Mouse (Mus musculus) midbrain, embryonic 16.5 days (tissue): Measurements from ENCODE around the gene Ogfr. TPM values are rescaled to one million over a fixed set of nuclear protein-coding genes. Genes with fewer than 3 reads are reported as not detected.

Experiments
- ATAC-seq: fragments of 200-750 bp; cut with Nextera tagmentation; 2 replicates; pipeline ENCODE4 v1.8.0; 2017; ENCODE audit warnings: moderate TSS enrichment
- H3K27ac ChIP-seq: fragments of 300-500 bp; sonication (generic); 2 replicates; pipeline ENCODE4 v1.5.1; 2014; ENCODE audit warnings: mild to moderate bottlenecking, low read length, mixed read lengths
- H3K27me3 ChIP-seq: fragments of 300-500 bp; sonication (generic); 2 replicates; pipeline ENCODE4 v1.6.1; 2014; ENCODE audit warnings: low read depth, low read length, mixed read lengths; ENCODE audit not compliant: control insufficient read depth, insufficient read depth
- H3K36me3 ChIP-seq: fragments of 300-500 bp; sonication (generic); 2 replicates; pipeline ENCODE4 v1.6.1; 2014; ENCODE audit warnings: mild to moderate bottlenecking, low read length, moderate library complexity, mixed read lengths; ENCODE audit not compliant: control insufficient read depth, insufficient read depth
- H3K4me1 ChIP-seq: fragments of 300-500 bp; sonication (generic); 2 replicates; pipeline ENCODE4 v1.6.1; 2014; ENCODE audit warnings: mild to moderate bottlenecking, low read length, mixed read lengths; ENCODE audit not compliant: control insufficient read depth, insufficient read depth
- H3K4me2 ChIP-seq: fragments of 300-500 bp; sonication (generic); 2 replicates; pipeline ENCODE4 v1.6.1; 2014; ENCODE audit warnings: mild to moderate bottlenecking, low read length, mixed read lengths
- H3K4me3 ChIP-seq: fragments of 300-500 bp; sonication (generic); 2 replicates; pipeline ENCODE4 v1.5.1; 2014; ENCODE audit warnings: low read depth, mild to moderate bottlenecking, low read length, moderate library complexity, mixed read lengths
- H3K9ac ChIP-seq: fragments of 300-500 bp; sonication (generic); 2 replicates; pipeline ENCODE4 v1.6.1; 2014; ENCODE audit warnings: low read depth, low read length, mixed read lengths
- H3K9me3 ChIP-seq: fragments of 300-500 bp; sonication (generic); replicated peaks from 2 replicates; pipeline ENCODE4 v1.6.1; 2014; ENCODE audit warnings: mild to moderate bottlenecking, low read length, mixed read lengths; ENCODE audit not compliant: control insufficient read depth, poor library complexity, severe bottlenecking
- whole genome bisulfite sequencing: fragments of 180-500 bp; shearing (Covaris S2); extraction: QIAGEN DNeasy Blood & Tissue Kit; methylation state at CpG from one replicate; pipeline ENCODE4 v1.1.7; 2014; 5-methylcytosine and 5-hydroxymethylcytosine counted together
- polyA plus RNA-seq: library from polyadenylated mRNA; unstranded; fragments of >200 nt; fragmentation: Nextera tagmentation; extraction: Ambion mirVana; gene quantifications from 2 replicates; pipeline ENCODE4 v1.2.1, GENCODE M21; 2015

The Ogfr gene
- polyA plus RNA-seq, 1 experiment from 2014 or later, result 81.2 TPM

- 54% methylated on average over 6 of the region's 6 CpGs for WGBS
- peak; percentile 37 for ATAC-seq
- Histone ChIP-seq H3K9me3 (no peaks in the 10 kb centered on the region), H3K27ac (peak overlapping the region; percentile 92), H3K4me2 (peak overlapping the region; percentile 84), H3K4me3 (peak overlapping the region; percentile 90), H3K27me3 (no peaks in the 10 kb centered on the region), H3K9ac (peak overlapping the region; percentile 99), H3K36me3 (peaks cover 37% of the 10 kb centered on the region), H3K4me1 (peaks cover 31% of the 10 kb centered on the region)
Measured at GRCm38 (mm10) chr2:180588736-180589122, 316 bp upstream of the Ogfr start.

GRCm38 (mm10) chr2:180597490-180597889 lies 8.4 kb downstream of the Ogfr start, which contains the start of gene Col9a3:
Gene Col9a3, plus strand, starts transcription at chr2:180597790.
- Histone ChIP-seq H3K36me3 (peaks cover 16% of the 10 kb centered on the region), H3K9ac (peak within 1 kb of the TSS; percentile 49), H3K4me1 (peaks cover 13% of the 10 kb centered on the region), H3K27ac (0 out of 2 replicates have a peak within 1 kb of the TSS, but pooled peaks have one; percentile 17), H3K27me3 (no peaks in the 10 kb centered on the region; the same call in 1 of the 2 replicates), H3K4me2 (peak within 1 kb of the TSS; percentile 57), H3K4me3 (peak within 1 kb of the TSS; percentile 36), H3K9me3 (no peaks in the 10 kb centered on the region)
- WGBS, result 50% methylated on average over 4 of the region's 4 CpGs
- ATAC-seq, result no peak

GRCm38 (mm10) chr2:180598157-180598705 lies 9.2 kb downstream of the Ogfr start:
- peak overlapping the region; percentile 36 for H3K4me3 ChIP-seq
- H3K36me3 ChIP-seq, result peaks cover 10% of the 10 kb centered on the region
- no peaks in the 10 kb centered on the region; the same call in 1 of the 2 replicates for H3K27me3 ChIP-seq
- H3K27ac ChIP-seq, result 0 out of 2 replicates have a peak overlapping the region, but pooled peaks have one; percentile 17
- 0 out of 2 replicates have a peak, but pooled peaks have one; percentile 50 for ATAC-seq
- WGBS, result 1% methylated on average over 32 of the region's 41 CpGs
- no peaks in the 10 kb centered on the region for H3K9me3 ChIP-seq
- peak overlapping the region; percentile 49 for H3K9ac ChIP-seq
- peak overlapping the region; percentile 57 for H3K4me2 ChIP-seq
- H3K4me1 ChIP-seq, result peaks cover 13% of the 10 kb centered on the region

- H3K4me3 ChIP-seq, result no peak overlapping the region
- WGBS, result 9% methylated on average over 9 of the region's 9 CpGs
- H3K27ac ChIP-seq, result peak overlapping the region; percentile 57; the same call in 1 of the 2 replicates
- no peaks in the 10 kb centered on the region for H3K36me3 ChIP-seq
- H3K4me2 ChIP-seq, result no peak overlapping the region
- 0 out of 2 replicates have a peak overlapping the region, but pooled peaks have one; percentile 31 for H3K9ac ChIP-seq
- no peaks in the 10 kb centered on the region; the same call in 1 of the 2 replicates for H3K27me3 ChIP-seq
- peaks cover 13% of the 10 kb centered on the region for H3K4me1 ChIP-seq
- ATAC-seq, result peak; percentile 53
- H3K9me3 ChIP-seq, result no peaks in the 10 kb centered on the region
Measured at GRCm38 (mm10) chr2:180600569-180601021, 11.6 kb downstream of the Ogfr start.

GRCm38 (mm10) chr2:180604781-180605180 lies 15.7 kb downstream of the Ogfr start:
- WGBS, result 63% methylated on average over 6 of the region's 6 CpGs
- no peak for ATAC-seq
- H3K4me3 ChIP-seq, result no peak overlapping the region
- no peaks in the 10 kb centered on the region for H3K27me3 ChIP-seq
- no peaks in the 10 kb centered on the region for H3K36me3 ChIP-seq
- H3K9me3 ChIP-seq, result no peaks in the 10 kb centered on the region
- H3K4me1 ChIP-seq, result peaks cover 4% of the 10 kb centered on the region; the same call in 1 of the 2 replicates
- H3K27ac ChIP-seq, result no peak overlapping the region
- no peak overlapping the region for H3K9ac ChIP-seq
- no peak overlapping the region for H3K4me2 ChIP-seq

- no peak overlapping the region for H3K9ac ChIP-seq
- no peak overlapping the region for H3K4me3 ChIP-seq
- no peak overlapping the region for H3K4me2 ChIP-seq
- H3K9me3 ChIP-seq, result no peaks in the 10 kb centered on the region
- no peaks in the 10 kb centered on the region for H3K36me3 ChIP-seq
- WGBS, result 75% methylated on average over 4 of the region's 4 CpGs
- no peaks in the 10 kb centered on the region for H3K4me1 ChIP-seq
- no peaks in the 10 kb centered on the region for H3K27me3 ChIP-seq
- no peak for ATAC-seq
- H3K27ac ChIP-seq, result no peak overlapping the region
Measured at GRCm38 (mm10) chr2:180610283-180610682, 21.2 kb downstream of the Ogfr start.

GRCm38 (mm10) chr2:180611882-180612281 lies 22.8 kb downstream of the Ogfr start:
- Histone ChIP-seq H3K27ac (no peak overlapping the region), H3K27me3 (no peaks in the 10 kb centered on the region), H3K4me1 (no peaks in the 10 kb centered on the region), H3K4me3 (no peak overlapping the region), H3K36me3 (0 out of 2 replicates have a peak, but pooled peaks cover 5% of the 10 kb centered on the region), H3K9me3 (no peaks in the 10 kb centered on the region), H3K4me2 (no peak overlapping the region), H3K9ac (no peak overlapping the region)
- 79% methylated on average over 2 of the region's 2 CpGs for WGBS
- no peak for ATAC-seq

GRCm38 (mm10) chr2:180641576-180642554 lies 52.8 kb downstream of the Ogfr start:
- Histone ChIP-seq H3K9me3 (peaks cover 18% of the 10 kb centered on the region), H3K27ac (no peak overlapping the region), H3K4me2 (peak overlapping the region; percentile 52), H3K4me1 (no peaks in the 10 kb centered on the region; the same call in 1 of the 2 replicates), H3K9ac (peak overlapping the region; percentile 30; the same call in 1 of the 2 replicates), H3K4me3 (peak overlapping the region; percentile 43), H3K36me3 (no peaks in the 10 kb centered on the region), H3K27me3 (peaks cover 39% of the 10 kb centered on the region)
- no peak for ATAC-seq
- 3% methylated on average over 97 of the region's 112 CpGs for WGBS
